Mouse (Mus musculus): Measurements from ENCODE around the gene March9. TPM values are rescaled to one million over a fixed set of nuclear protein-coding genes. Genes with fewer than 3 reads are reported as not detected.

Gene March9
- polyA plus RNA-seq, 1 experiment from 2014 or later, result 3.7 TPM

GRCm38 (mm10) chr10:127036273-127036672, 23.7 kb downstream of the March9 start:
- Histone ChIP-seq H3K36me3 (ENCODE audit: control insufficient read depth, insufficient read depth, low read length) (no peaks in the 10 kb centered on the region), H3K4me3 (ENCODE audit: low read depth, low read length) (no peak overlapping the region), H3K9ac (ENCODE audit: low read length) (no peak overlapping the region), H3K4me2 (no peak overlapping the region), H3K27me3 (ENCODE audit: control insufficient read depth, insufficient read depth, low read length) (no peaks in the 10 kb centered on the region), H3K4me1 (ENCODE audit: control insufficient read depth, insufficient read depth, low read length) (no peaks in the 10 kb centered on the region), H3K9me3 (ENCODE audit: control insufficient read depth, low read length) (no peaks in the 10 kb centered on the region), H3K27ac (ENCODE audit: low read depth, low read length) (no peak overlapping the region)
- WGBS, result 82% methylated on average over 12 of the region's 12 CpGs
- no peak for DNase-seq (ENCODE audit: low spot score, missing footprints)
- no peak for ATAC-seq (ENCODE audit: low FRiP score)

GRCm38 (mm10) chr10:127033301-127033741, 26.7 kb downstream of the March9 start:
- no peak overlapping the region for H3K27ac ChIP-seq (ENCODE audit: low read depth, low read length)
- no peak overlapping the region for H3K9ac ChIP-seq (ENCODE audit: low read length)
- no peaks in the 10 kb centered on the region for H3K9me3 ChIP-seq (ENCODE audit: control insufficient read depth, low read length)
- H3K27me3 ChIP-seq (ENCODE audit: control insufficient read depth, insufficient read depth, low read length), result no peaks in the 10 kb centered on the region
- WGBS, result 81% methylated on average over 8 of the region's 8 CpGs
- peak; percentile 57 for DNase-seq (ENCODE audit: low spot score, missing footprints)
- H3K36me3 ChIP-seq (ENCODE audit: control insufficient read depth, insufficient read depth, low read length), result peaks cover 2% of the 10 kb centered on the region
- ATAC-seq (ENCODE audit: low FRiP score), result no peak
- H3K4me2 ChIP-seq, result no peak overlapping the region
- peaks cover 4% of the 10 kb centered on the region; the same call in 1 of the 2 replicates for H3K4me1 ChIP-seq (ENCODE audit: control insufficient read depth, insufficient read depth, low read length)
- no peak overlapping the region for H3K4me3 ChIP-seq (ENCODE audit: low read depth, low read length)

- H3K27ac ChIP-seq (ENCODE audit: low read depth, low read length), result peak within 1 kb of the TSS; percentile 65
- DNase-seq (ENCODE audit: low spot score, missing footprints), result peak; percentile 99
- 6% methylated on average over 56 of the region's 56 CpGs for WGBS
- no peaks in the 10 kb centered on the region for H3K9me3 ChIP-seq (ENCODE audit: control insufficient read depth, low read length)
- H3K4me3 ChIP-seq (ENCODE audit: low read depth, low read length), result peak within 1 kb of the TSS; percentile 88
- peaks cover 4% of the 10 kb centered on the region; the same call in 1 of the 2 replicates for H3K4me1 ChIP-seq (ENCODE audit: control insufficient read depth, insufficient read depth, low read length)
- ATAC-seq (ENCODE audit: low FRiP score), result peak; percentile 91
- peak within 1 kb of the TSS; percentile 96 for H3K9ac ChIP-seq (ENCODE audit: low read length)
- peak within 1 kb of the TSS; percentile 69 for H3K4me2 ChIP-seq
- peaks cover 16% of the 10 kb centered on the region for H3K36me3 ChIP-seq (ENCODE audit: control insufficient read depth, insufficient read depth, low read length)
- H3K27me3 ChIP-seq (ENCODE audit: control insufficient read depth, insufficient read depth, low read length), result no peaks in the 10 kb centered on the region
Measured at GRCm38 (mm10) chr10:127030336-127031296, 29.4 kb downstream of the March9 start, which contains the start of gene Tsfm. Gene Tsfm (minus strand): TSS chr10:127030840.

- ATAC-seq (ENCODE audit: low FRiP score), result no peak
- WGBS, result 81% methylated on average over 16 of the region's 16 CpGs
Measured at GRCm38 (mm10) chr10:127018422-127018821, 41.6 kb downstream of the March9 start.

GRCm38 (mm10) chr10:127017071-127017470, 42.9 kb downstream of the March9 start:
- Histone ChIP-seq H3K4me1 (ENCODE audit: control insufficient read depth, insufficient read depth, low read length) (no peaks in the 10 kb centered on the region), H3K4me3 (ENCODE audit: low read depth, low read length) (no peak overlapping the region), H3K9ac (ENCODE audit: low read length) (no peak overlapping the region), H3K9me3 (ENCODE audit: control insufficient read depth, low read length) (no peaks in the 10 kb centered on the region), H3K36me3 (ENCODE audit: control insufficient read depth, insufficient read depth, low read length) (no peaks in the 10 kb centered on the region; the same call in 1 of the 2 replicates), H3K4me2 (no peak overlapping the region), H3K27ac (ENCODE audit: low read depth, low read length) (no peak overlapping the region), H3K27me3 (ENCODE audit: control insufficient read depth, insufficient read depth, low read length) (no peaks in the 10 kb centered on the region)
- ATAC-seq (ENCODE audit: low FRiP score) (no peak), DNase-seq (ENCODE audit: low spot score, missing footprints) (peak; percentile 81)
- 20% methylated on average over 2 of the region's 2 CpGs for WGBS

More at GRCm38 (mm10) chr10:127018422-127018821, 41.6 kb downstream of the March9 start:
- Histone ChIP-seq H3K27ac (ENCODE audit: low read depth, low read length) (no peak overlapping the region), H3K27me3 (ENCODE audit: control insufficient read depth, insufficient read depth, low read length) (no peaks in the 10 kb centered on the region), H3K36me3 (ENCODE audit: control insufficient read depth, insufficient read depth, low read length) (no peaks in the 10 kb centered on the region; the same call in none of the 2 replicates), H3K4me1 (ENCODE audit: control insufficient read depth, insufficient read depth, low read length) (no peaks in the 10 kb centered on the region), H3K4me3 (ENCODE audit: low read depth, low read length) (no peak overlapping the region), H3K4me2 (no peak overlapping the region), H3K9me3 (ENCODE audit: control insufficient read depth, low read length) (no peaks in the 10 kb centered on the region), H3K9ac (ENCODE audit: low read length) (no peak overlapping the region)
- DNase-seq (ENCODE audit: low spot score, missing footprints), result peak; percentile 41

GRCm38 (mm10) chr10:127016488-127016887, 43.5 kb downstream of the March9 start:
- no peak overlapping the region for H3K4me3 ChIP-seq (ENCODE audit: low read depth, low read length)
- H3K27ac ChIP-seq (ENCODE audit: low read depth, low read length), result no peak overlapping the region
- WGBS, result 59% methylated on average over 5 of the region's 5 CpGs
- H3K36me3 ChIP-seq (ENCODE audit: control insufficient read depth, insufficient read depth, low read length), result no peaks in the 10 kb centered on the region
- H3K9me3 ChIP-seq (ENCODE audit: control insufficient read depth, low read length), result no peaks in the 10 kb centered on the region
- peak; percentile 76 for DNase-seq (ENCODE audit: low spot score, missing footprints)
- no peak overlapping the region for H3K4me2 ChIP-seq
- H3K4me1 ChIP-seq (ENCODE audit: control insufficient read depth, insufficient read depth, low read length), result no peaks in the 10 kb centered on the region
- H3K27me3 ChIP-seq (ENCODE audit: control insufficient read depth, insufficient read depth, low read length), result no peaks in the 10 kb centered on the region
- no peak for ATAC-seq (ENCODE audit: low FRiP score)
- no peak overlapping the region for H3K9ac ChIP-seq (ENCODE audit: low read length)

Other genes starting within 250 kb of the March9 start
- 15.9 and 17.8 TPM in 2 replicates for gene Atp23, start 158.8 kb downstream of the March9 start, polyA plus RNA-seq (2014; fragmentation: Nextera tagmentation; extraction: Ambion mirVana)
- gene Ctdsp2, start 81.5 kb downstream of the March9 start, polyA plus RNA-seq (2014; fragmentation: Nextera tagmentation; extraction: Ambion mirVana), result 40.6 and 42.8 TPM in 2 replicates
- 1.1 and 1.6 TPM in 2 replicates for gene Avil, start 59.5 kb downstream of the March9 start, polyA plus RNA-seq (2014; fragmentation: Nextera tagmentation; extraction: Ambion mirVana)
- gene Tsfm, start 29.3 kb downstream of the March9 start, polyA plus RNA-seq (2014; fragmentation: Nextera tagmentation; extraction: Ambion mirVana), result 80.7 and 86.0 TPM in 2 replicates
- gene Mettl1, start 18.8 kb downstream of the March9 start, polyA plus RNA-seq (2014; fragmentation: Nextera tagmentation; extraction: Ambion mirVana), result 36.5 and 37.4 TPM in 2 replicates
- 0.06 and 0.11 TPM in 2 replicates for gene Eef1akmt3, start 18.7 kb downstream of the March9 start, polyA plus RNA-seq (2014; fragmentation: Nextera tagmentation; extraction: Ambion mirVana)
- gene Cyp27b1, start 11.9 kb downstream of the March9 start, polyA plus RNA-seq (2014; fragmentation: Nextera tagmentation; extraction: Ambion mirVana), result not detected in 2 replicates
- 2,818 and 2,848 TPM in 2 replicates for gene Cdk4, start 3.4 kb upstream of the March9 start, polyA plus RNA-seq (2014; fragmentation: Nextera tagmentation; extraction: Ambion mirVana)
- gene Tspan31, start 10.1 kb upstream of the March9 start, polyA plus RNA-seq (2014; fragmentation: Nextera tagmentation; extraction: Ambion mirVana), result 98.6 and 117 TPM in 2 replicates
- gene Agap2, start 15.1 kb upstream of the March9 start, polyA plus RNA-seq (2014; fragmentation: Nextera tagmentation; extraction: Ambion mirVana), result 0.66 and 0.89 TPM in 2 replicates
- 43.1 and 49.7 TPM in 2 replicates for gene Os9, start 60.9 kb upstream of the March9 start, polyA plus RNA-seq (2014; fragmentation: Nextera tagmentation; extraction: Ambion mirVana)
- gene B4galnt1, start 105.0 kb upstream of the March9 start, polyA plus RNA-seq (2014; fragmentation: Nextera tagmentation; extraction: Ambion mirVana), result 8.1 and 9.4 TPM in 2 replicates
- gene Slc26a10, start 120.5 kb upstream of the March9 start, polyA plus RNA-seq (2014; fragmentation: Nextera tagmentation; extraction: Ambion mirVana), result 0.51 and 0.58 TPM in 2 replicates
- gene Arhgef25, start 129.9 kb upstream of the March9 start, polyA plus RNA-seq (2014; fragmentation: Nextera tagmentation; extraction: Ambion mirVana), result 25.8 and 28.2 TPM in 2 replicates
- gene Dtx3, start 135.5 kb upstream of the March9 start, polyA plus RNA-seq (2014; fragmentation: Nextera tagmentation; extraction: Ambion mirVana), result 130 and 138 TPM in 2 replicates
- 10.3 and 11.4 TPM in 2 replicates for gene Pip4k2c, start 151.4 kb upstream of the March9 start, polyA plus RNA-seq (2014; fragmentation: Nextera tagmentation; extraction: Ambion mirVana)
- 26.3 and 31.1 TPM in 2 replicates for gene Kif5a, start 203.2 kb upstream of the March9 start, polyA plus RNA-seq (2014; fragmentation: Nextera tagmentation; extraction: Ambion mirVana)
- 196 and 206 TPM in 2 replicates for gene Dctn2, start 206.2 kb upstream of the March9 start, polyA plus RNA-seq (2014; fragmentation: Nextera tagmentation; extraction: Ambion mirVana)
- gene Mbd6, start 228.8 kb upstream of the March9 start, polyA plus RNA-seq (2014; fragmentation: Nextera tagmentation; extraction: Ambion mirVana), result 12.3 and 16.3 TPM in 2 replicates